Mouse (Mus musculus) ovary, adult 10 weeks (tissue): ENCODE measurements around the gene Zfp972. TPM values are rescaled to one million over a fixed set of nuclear protein-coding genes. Genes with fewer than 3 reads are reported as not detected.

Experiments used
- polyA plus RNA-seq: library from polyadenylated mRNA; stranded (reverse); fragments of 350-450 nt; fragmentation: Illumina TruSeq; extraction: RNeasy Lipid Tissue Mini Kit (QIAGEN cat#74804); gene quantifications from one replicate; pipeline ENCODE4 v1.2.3, GENCODE M21; 2014

The Zfp972 gene
- polyA plus RNA-seq, result not detected

GRCm38 (mm10) chr2:177925563-177926103, at the start of gene Zfp972:
TSS of gene Zfp972 (minus strand) at chr2:177925613.

GRCm38 (mm10) chr2:177957145-177957544, 31.7 kb upstream of the Zfp972 start, which contains the start of gene Gm14326:
TSS of gene Gm14326 (minus strand) at chr2:177957297.

DNA sequence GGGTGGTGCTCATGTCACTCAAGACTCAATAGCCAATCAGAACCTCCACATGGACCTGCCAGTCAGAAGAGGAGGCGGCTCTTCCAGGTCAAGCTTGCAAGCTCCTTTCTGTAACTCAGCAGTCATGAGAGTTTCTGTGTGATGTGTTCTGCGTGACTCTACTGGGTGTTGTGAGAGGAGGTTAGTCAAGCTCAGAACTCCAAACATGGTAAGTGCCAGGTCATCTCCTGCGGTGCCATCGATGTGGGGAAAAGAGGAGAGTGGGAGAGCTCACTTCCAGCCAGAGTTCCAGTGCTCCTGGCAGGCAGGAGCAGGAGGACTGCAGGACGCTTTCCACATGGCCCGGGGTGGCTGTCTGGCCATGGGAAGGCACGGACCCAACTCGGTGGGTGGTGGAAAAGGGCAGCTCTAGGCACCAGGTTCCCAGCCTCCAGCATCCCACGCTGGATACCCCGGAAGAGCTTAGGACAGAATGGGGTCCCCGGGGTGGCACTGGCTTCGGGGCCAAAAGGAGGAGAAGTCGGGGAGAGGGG, 28.3 kb downstream of the Zfp972 start, which contains the start of gene Gm14327:
TSS of gene Gm14327 (plus strand) at position 51 of the 533 bp plus-strand sequence.

Other genes with a start within 250 kb of the Zfp972 start
- 11.6 TPM for gene Gm14322, start 166.3 kb downstream of the Zfp972 start, polyA plus RNA-seq
- gene Gm14325, start 85.3 kb downstream of the Zfp972 start, polyA plus RNA-seq, result 145 TPM
- 10.0 TPM for gene Gm14327, start 28.5 kb downstream of the Zfp972 start, polyA plus RNA-seq
- gene Gm14326, start 31.7 kb upstream of the Zfp972 start, polyA plus RNA-seq, result 93.3 TPM
- 111 TPM for gene Zfp971, start 97.7 kb upstream of the Zfp972 start, polyA plus RNA-seq
- gene Zfp931, start 152.9 kb upstream of the Zfp972 start, polyA plus RNA-seq, result 106 TPM
- gene Phactr3, start 193.4 kb upstream of the Zfp972 start, polyA plus RNA-seq, result 0.88 TPM